Mouse (Mus musculus) layer of hippocampus, adult 9-11 months (tissue): ENCODE data around the gene Ippk.

Experiments
- DNase-seq: peaks from one replicate; pipeline ENCODE4 v3.0.0; 2022

Gene Ippk

DNA sequence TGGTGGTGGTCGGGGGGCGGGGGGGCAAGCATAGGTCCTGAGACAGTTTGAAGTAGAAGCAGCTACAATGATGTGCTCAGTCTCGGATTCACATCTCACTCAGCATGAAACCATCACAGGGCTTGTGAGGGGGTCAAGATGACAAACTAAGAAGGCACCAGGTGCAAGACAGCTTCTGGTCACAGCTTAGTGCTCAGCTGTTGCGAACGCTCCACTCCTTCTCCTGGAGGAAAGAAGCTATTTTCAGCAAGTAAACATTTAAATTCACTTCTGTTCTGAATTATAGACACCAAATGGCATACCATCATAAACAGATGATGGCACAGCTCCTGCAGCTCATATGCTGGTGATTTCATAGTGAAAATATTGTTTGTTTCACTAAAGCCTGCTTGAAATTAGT is 64.3 kb downstream of the Ippk start:
- DNase-seq, result peak; percentile 60

- DNase-seq, result no peak
Measured at GRCm38 (mm10) chr13:49492376-49493368, 71.6 kb downstream of the Ippk start, which contains the start of gene Tes3-ps. Gene Tes3-ps, plus strand, starts transcription at chr13:49493318.

DNA sequence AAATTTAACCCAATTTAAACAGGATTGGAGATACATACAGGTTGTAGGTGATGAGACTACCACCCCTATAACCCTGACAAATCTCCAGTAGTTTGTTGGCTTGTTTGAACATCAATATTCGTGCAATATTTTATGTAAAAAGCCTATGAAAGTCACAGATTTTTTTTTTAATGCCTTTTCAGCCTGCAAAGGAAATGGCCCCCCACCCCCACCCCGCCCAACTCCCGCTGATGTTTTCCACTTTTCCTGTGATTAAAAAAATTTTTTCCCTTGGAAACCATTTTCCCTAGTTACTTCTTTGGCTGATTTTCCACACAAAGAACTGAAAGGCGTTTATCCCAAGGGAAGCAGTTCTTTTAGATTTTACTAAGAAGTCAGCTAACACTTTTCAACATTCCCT is 83.5 kb downstream of the Ippk start, which contains the start of gene Ecm2:
Gene Ecm2 (plus strand): TSS at position 301 of the 400 bp plus-strand sequence.
- DNase-seq, result no peak

DNA sequence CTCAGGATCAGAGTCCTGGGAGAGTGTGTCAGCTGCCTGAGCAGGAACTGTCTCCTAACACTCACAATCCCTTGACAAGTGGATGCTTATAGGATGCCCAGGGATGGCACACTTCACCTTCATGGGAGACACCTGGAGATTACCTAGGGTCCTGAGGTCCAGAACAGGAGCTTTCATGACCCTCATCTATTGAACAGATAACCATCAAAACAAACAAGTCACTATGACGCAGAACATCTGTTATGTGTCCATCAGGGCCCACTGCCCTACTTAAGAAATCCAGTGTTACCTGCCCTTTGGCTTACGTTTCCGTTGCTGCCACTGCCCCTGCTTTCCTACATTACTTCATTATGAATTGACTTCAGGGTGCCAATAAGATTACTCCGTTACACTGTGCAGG is 84.7 kb downstream of the Ippk start:
- no peak for DNase-seq

- DNase-seq, result no peak
Measured at GRCm38 (mm10) chr13:49507176-49507575, 86.1 kb downstream of the Ippk start.
